Mouse (Mus musculus) limb, embryonic 13.5 days (tissue): Measurements from ENCODE around the gene Gm1043. TPM values are rescaled to one million over a fixed set of nuclear protein-coding genes. Genes with fewer than 3 reads are reported as not detected.

Experiments
- ATAC-seq: fragments of 200-750 bp; cut with Nextera tagmentation; 2 replicates; pipeline ENCODE4 v1.8.0; 2017; ENCODE audit warnings: low read depth, moderate number of reproducible peaks, moderate TSS enrichment; ENCODE audit not compliant: low FRiP score
- H3K27ac ChIP-seq: fragments of 300-500 bp; sonication (generic); 2 replicates; pipeline ENCODE4 v1.5.1; 2015; ENCODE audit warnings: inconsistent platforms, mild to moderate bottlenecking, moderate library complexity
- H3K27me3 ChIP-seq: fragments of 300-500 bp; sonication (generic); 2 replicates; pipeline ENCODE4 v1.6.1; 2015; ENCODE audit warnings: mild to moderate bottlenecking, inconsistent platforms
- H3K36me3 ChIP-seq: fragments of 300-500 bp; sonication (generic); 2 replicates; pipeline ENCODE4 v1.6.1; 2015; ENCODE audit warnings: inconsistent platforms, mild to moderate bottlenecking, moderate library complexity
- H3K4me1 ChIP-seq: fragments of 300-500 bp; sonication (generic); 2 replicates; pipeline ENCODE4 v1.6.1; 2015; ENCODE audit warnings: inconsistent platforms
- H3K4me2 ChIP-seq: fragments of 300-500 bp; sonication (generic); replicated peaks from 2 replicates; pipeline ENCODE4 v1.6.1; 2015; ENCODE audit warnings: inconsistent platforms, mild to moderate bottlenecking, moderate library complexity
- H3K4me3 ChIP-seq: fragments of 300-500 bp; sonication (generic); 2 replicates; pipeline ENCODE4 v1.5.1; 2015; ENCODE audit warnings: moderate library complexity, mild to moderate bottlenecking, inconsistent platforms
- H3K9ac ChIP-seq: fragments of 300-500 bp; sonication (generic); 2 replicates; pipeline ENCODE4 v1.6.1; 2015; ENCODE audit warnings: mild to moderate bottlenecking, inconsistent platforms
- H3K9me3 ChIP-seq: fragments of 300-500 bp; sonication (generic); 2 replicates; pipeline ENCODE4 v1.6.1; 2016; ENCODE audit warnings: inconsistent platforms
- WGBS: fragments of 180-500 bp; shearing (Covaris S2); methylation state at CpG from one replicate; pipeline ENCODE4 v1.1.7; 2015; 5-methylcytosine and 5-hydroxymethylcytosine counted together
- polyA plus RNA-seq: library from polyadenylated mRNA; unstranded; fragments of >200 nt; fragmentation: Nextera tagmentation; extraction: Ambion mirVana; gene quantifications from 2 replicates; pipeline ENCODE4 v1.2.1, GENCODE M21; 2015

The Gm1043 gene
- polyA plus RNA-seq, 1 experiment from 2014 or later, result 0.06 TPM

DNA sequence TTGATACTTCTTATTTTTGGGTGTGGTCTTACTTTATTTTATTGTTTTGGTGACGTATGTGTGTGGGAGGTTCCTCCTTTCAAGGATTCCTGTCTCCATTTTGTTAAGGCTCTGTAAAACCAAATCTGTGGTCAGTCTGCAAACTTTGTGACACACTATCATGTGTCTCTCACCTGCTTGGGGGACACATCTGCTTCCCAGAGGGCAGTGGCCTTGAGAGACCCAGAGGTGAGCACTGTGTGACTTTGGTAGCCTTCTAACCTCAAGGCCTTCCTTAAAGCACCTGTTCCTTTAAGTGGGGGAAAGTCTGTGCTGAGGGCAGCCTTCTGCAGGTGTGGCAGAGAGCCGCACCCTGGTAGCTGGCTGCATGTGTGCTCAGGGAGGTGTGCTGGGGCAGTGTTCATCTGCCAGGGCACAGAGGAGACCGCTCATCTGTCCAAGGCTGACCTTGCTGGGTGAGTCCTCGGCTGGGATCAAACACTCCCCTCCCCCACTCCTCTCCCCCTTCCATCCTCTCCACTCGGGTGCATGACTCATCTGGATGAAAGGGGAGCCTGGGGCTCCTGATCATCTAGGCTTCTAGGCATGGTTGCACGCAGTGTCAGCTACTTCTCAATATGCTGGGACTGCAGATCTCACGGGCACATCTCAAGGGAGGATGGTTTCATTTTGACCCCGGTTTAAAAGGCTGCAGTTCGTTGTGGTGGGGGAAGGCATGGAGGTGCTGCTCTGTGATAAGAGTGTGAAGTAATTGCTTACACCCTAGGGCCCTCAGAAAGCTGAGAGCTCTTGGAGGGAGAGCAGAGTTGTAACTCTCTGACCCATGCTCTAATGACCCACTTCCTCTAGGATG is 34.4 kb upstream of the Gm1043 start:
- H3K4me1 ChIP-seq, result no peaks in the 10 kb centered on the region
- H3K9me3 ChIP-seq, result no peaks in the 10 kb centered on the region
- no peaks in the 10 kb centered on the region for H3K36me3 ChIP-seq
- no peak overlapping the region for H3K9ac ChIP-seq
- H3K4me2 ChIP-seq, result no peak overlapping the region
- WGBS, result 25% methylated on average over 9 of the region's 9 CpGs
- no peak for ATAC-seq
- H3K27me3 ChIP-seq, result no peaks in the 10 kb centered on the region
- no peak overlapping the region for H3K27ac ChIP-seq
- no peak overlapping the region for H3K4me3 ChIP-seq

DNA sequence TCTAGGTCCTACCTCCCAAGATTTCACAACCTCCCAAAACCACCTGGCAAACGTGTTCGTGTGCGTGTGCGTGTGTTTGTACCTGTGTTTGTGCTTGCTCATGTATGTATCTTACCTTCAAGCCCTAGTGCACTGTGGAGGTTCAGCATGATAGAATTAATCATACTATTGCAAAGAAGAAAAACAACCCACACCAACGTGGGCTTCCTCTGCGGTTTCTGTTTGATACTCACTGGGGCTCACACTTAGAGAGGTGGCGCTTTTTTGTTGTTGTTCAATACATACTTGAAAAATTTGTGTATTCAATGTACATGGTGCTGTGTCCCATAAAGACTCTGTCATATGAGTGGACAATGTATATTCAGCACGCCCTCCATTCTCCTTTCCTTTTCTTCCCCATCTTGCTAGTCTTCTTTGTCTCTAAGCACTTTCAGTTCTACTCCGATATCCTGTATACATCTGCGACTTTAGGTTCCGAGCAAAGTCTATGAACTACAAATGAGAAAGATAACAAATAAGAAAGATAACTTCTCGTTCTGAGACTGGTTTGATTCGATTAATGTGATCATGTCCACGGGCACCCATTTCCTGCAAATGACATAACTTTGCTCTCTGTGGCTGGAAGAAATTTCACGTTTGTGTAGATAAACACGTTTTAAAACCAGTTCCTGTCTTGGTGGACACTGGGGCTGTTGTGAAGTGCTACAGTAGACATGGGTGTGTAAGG is 33.6 kb upstream of the Gm1043 start:
- ATAC-seq, result no peak

DNA sequence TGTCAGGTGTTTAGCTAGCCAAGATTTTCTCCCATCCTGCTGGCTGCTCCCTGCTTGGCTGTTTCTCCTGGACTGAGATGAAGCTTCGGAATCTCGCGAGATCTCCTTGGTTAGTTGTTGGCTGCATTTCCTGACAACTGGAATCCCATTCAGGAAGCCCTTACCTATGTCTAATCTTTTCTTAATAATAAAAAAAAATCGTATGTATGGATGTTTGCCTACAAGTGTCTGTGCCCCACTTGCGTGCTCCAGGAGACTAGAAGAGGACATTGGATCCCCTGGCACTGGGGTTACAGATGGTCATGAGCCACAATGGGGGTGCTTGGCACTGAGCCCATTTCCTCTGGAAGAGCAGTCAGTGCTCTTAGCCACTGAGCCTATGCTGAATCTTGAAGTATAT is 32.3 kb upstream of the Gm1043 start:
- Histone ChIP-seq H3K9ac (no peak overlapping the region), H3K9me3 (no peaks in the 10 kb centered on the region), H3K4me3 (no peak overlapping the region), H3K27ac (no peak overlapping the region), H3K4me2 (no peak overlapping the region), H3K36me3 (no peaks in the 10 kb centered on the region), H3K27me3 (no peaks in the 10 kb centered on the region), H3K4me1 (no peaks in the 10 kb centered on the region)
- ATAC-seq, result no peak
- WGBS, result 81% methylated on average over 5 of the region's 5 CpGs

More for the DNA sequence above, 33.6 kb upstream of the Gm1043 start:
- 83% methylated on average over 16 of the region's 16 CpGs for WGBS
- no peaks in the 10 kb centered on the region for H3K36me3 ChIP-seq
- no peaks in the 10 kb centered on the region for H3K27me3 ChIP-seq
- H3K4me2 ChIP-seq, result no peak overlapping the region
- H3K9me3 ChIP-seq, result no peaks in the 10 kb centered on the region
- H3K9ac ChIP-seq, result no peak overlapping the region
- no peak overlapping the region for H3K4me3 ChIP-seq
- no peak overlapping the region for H3K27ac ChIP-seq
- H3K4me1 ChIP-seq, result no peaks in the 10 kb centered on the region

DNA sequence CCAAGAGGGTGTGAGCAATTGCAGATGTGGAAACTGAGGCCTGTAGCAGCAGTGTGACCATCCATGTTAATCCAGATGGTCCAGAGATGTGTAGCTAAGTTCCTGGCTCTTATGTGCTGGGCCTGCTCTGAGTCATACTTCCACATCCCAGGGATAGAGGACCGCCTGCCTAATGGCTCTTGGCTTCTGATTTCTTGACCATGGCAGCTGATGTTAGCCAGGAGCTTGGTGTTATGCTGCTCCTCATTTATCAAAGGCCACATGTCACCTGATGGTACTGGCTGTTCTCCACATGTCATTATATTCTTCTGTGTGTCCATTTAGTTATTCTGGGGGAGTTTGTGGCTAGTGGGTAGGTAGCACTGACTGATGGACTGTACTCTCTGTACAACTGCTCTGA is 29.4 kb upstream of the Gm1043 start:
- WGBS, result 85% methylated on average over 1 of the region's 1 CpGs
- H3K4me1 ChIP-seq, result no peaks in the 10 kb centered on the region
- H3K4me3 ChIP-seq, result no peak overlapping the region
- no peak overlapping the region for H3K27ac ChIP-seq
- H3K36me3 ChIP-seq, result no peaks in the 10 kb centered on the region
- H3K27me3 ChIP-seq, result no peaks in the 10 kb centered on the region
- no peak overlapping the region for H3K4me2 ChIP-seq
- H3K9me3 ChIP-seq, result no peaks in the 10 kb centered on the region
- ATAC-seq, result no peak
- no peak overlapping the region for H3K9ac ChIP-seq

DNA sequence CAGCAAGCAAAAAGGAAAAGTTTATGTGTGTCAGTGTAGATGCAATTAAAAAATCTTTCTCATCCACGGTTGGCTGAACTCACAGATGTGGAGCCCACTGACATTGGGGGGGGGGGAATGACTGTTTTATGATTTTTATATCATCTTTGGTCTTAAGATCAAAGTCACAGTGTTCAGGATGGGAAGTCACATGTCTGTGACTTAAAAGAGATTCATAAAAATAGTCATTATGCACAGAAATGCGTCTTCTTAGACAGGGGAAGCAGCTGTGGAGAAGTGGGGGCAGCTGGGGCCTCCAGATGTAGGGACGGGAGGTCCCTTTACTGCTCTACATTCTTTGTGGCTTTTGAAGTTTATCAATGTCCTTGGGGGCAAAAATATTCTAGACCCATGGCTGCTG is 28.7 kb upstream of the Gm1043 start:
- H3K9me3 ChIP-seq, result no peaks in the 10 kb centered on the region
- no peaks in the 10 kb centered on the region for H3K36me3 ChIP-seq
- H3K27me3 ChIP-seq, result no peaks in the 10 kb centered on the region
- H3K4me1 ChIP-seq, result no peaks in the 10 kb centered on the region
- 48% methylated on average over 3 of the region's 3 CpGs for WGBS
- H3K4me2 ChIP-seq, result no peak overlapping the region
- no peak overlapping the region for H3K9ac ChIP-seq
- no peak overlapping the region for H3K4me3 ChIP-seq
- no peak overlapping the region for H3K27ac ChIP-seq
- no peak for ATAC-seq

DNA sequence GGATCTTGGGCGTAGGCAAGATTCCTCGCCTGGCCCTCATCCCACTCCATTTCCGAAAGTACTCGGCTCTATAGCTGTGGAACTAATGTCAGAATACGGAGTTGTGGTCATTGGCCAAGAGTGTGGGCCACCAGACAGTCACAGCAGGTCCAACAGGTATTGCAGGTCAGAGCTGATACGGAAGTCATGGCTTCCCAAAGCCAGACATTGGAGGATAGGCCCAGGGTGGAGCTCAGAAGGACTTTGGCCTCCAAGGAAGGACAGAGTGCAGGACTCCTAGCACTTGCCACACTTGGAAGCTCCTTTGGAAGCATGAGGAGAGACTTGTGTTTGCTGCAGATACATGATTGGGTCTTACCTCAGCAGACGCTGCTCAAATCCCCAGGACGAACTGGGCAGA is 23.6 kb upstream of the Gm1043 start:
- H3K4me2 ChIP-seq, result no peak overlapping the region
- 87% methylated on average over 8 of the region's 8 CpGs for WGBS

DNA sequence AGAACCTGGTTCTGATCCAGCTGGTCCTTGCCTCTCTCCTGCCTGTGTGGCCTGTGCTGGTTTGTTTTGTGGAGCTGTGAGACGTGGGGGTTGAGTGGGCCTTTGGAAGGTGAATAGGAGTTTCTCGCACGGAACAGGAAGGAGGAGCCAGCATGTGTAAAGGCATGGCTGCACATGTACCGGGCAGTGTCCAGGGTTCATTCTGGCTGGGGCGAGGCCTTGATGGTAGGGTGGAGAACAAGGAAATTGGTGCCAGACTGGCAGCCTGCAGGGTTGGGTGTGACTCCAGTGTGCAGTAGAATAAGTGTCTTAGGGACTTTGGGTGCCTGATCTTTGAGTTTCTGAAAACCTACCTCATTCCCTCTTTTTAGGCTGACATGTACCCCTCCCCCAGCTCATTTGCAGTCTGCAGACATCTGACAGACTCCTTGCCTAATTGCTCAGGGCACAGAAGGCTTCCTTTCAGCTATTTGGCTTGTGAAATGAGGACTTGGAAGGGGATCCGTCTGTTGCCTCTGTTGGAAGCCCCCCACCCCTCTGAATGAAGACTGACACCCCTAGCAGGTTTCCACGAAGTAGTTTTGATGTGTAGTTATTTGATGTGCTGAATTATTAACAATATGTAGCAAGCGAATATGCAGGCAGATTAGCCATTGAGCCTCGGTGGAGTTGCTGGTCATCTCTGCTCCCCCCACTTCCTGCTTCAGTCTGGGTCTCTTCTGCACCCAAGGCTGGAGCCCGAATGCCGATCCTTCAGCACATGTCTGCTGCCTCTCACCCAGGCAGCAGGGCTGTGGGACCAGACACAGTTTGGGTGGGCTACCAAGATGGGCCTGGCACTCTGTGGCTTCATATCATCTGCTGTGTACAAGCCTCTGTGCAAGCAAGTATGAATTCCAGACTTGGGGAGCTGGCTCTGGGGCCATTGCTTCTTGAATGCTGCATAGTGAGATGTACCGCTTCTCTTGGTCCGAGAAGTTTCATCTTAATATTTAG is 20.4 kb upstream of the Gm1043 start:
- no peak for ATAC-seq
- no peak overlapping the region for H3K9ac ChIP-seq
- no peak overlapping the region for H3K4me2 ChIP-seq
- no peak overlapping the region for H3K4me3 ChIP-seq
- no peaks in the 10 kb centered on the region for H3K9me3 ChIP-seq
- no peaks in the 10 kb centered on the region for H3K4me1 ChIP-seq
- H3K27me3 ChIP-seq, result no peaks in the 10 kb centered on the region
- 65% methylated on average over 13 of the region's 13 CpGs for WGBS
- no peak overlapping the region for H3K27ac ChIP-seq
- H3K36me3 ChIP-seq, result no peaks in the 10 kb centered on the region

More for the DNA sequence above, 23.6 kb upstream of the Gm1043 start:
- no peaks in the 10 kb centered on the region for H3K36me3 ChIP-seq
- no peak overlapping the region for H3K9ac ChIP-seq
- ATAC-seq, result no peak
- no peaks in the 10 kb centered on the region for H3K9me3 ChIP-seq
- no peaks in the 10 kb centered on the region for H3K4me1 ChIP-seq
- H3K27me3 ChIP-seq, result no peaks in the 10 kb centered on the region
- no peak overlapping the region for H3K27ac ChIP-seq
- no peak overlapping the region for H3K4me3 ChIP-seq

DNA sequence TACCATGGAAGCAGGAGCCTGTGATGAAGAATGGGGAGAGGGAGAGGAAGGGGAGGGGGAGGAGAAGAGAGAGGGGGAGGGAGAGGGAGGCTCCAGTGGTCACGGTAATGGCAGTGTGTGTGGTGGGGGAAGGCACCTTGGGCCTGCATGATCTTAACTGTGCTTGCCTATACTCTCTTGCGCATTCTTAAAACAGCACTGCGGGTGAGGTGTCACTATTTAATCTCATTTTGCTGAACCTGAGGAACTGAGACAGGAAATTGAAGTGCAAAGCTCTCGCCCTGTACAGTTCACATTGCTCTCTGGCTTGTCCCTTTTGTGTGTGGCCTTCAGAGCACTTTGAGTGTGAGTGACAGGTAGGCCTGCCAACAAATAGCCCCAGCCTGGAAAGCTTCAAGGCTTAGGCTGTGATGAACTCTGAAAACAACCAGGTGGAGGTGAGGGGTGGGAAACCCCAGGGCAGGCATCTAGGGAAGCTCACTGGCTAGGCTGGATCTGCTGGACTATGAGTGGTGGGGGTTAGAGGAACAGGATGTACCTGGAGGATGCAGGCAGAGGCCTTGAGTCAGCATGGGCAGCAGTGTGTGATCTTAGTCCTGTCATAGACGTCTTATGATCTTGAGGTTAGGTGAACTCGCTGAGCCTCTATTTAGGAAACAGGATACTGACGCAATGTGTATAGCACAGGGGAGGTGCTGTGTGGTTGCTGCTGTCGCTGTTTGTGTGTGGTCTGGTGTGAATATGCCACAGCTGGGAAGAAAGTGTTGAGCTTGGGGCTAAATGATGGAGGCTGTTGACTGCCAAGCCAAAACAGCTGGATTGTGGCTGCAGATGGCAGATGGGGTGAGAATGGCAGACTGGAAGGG is 18.2 kb upstream of the Gm1043 start:
- Histone ChIP-seq H3K4me3 (no peak overlapping the region), H3K4me1 (no peaks in the 10 kb centered on the region), H3K9ac (no peak overlapping the region), H3K36me3 (no peaks in the 10 kb centered on the region), H3K9me3 (no peaks in the 10 kb centered on the region), H3K27me3 (no peaks in the 10 kb centered on the region), H3K4me2 (no peak overlapping the region), H3K27ac (no peak overlapping the region)
- 62% methylated on average over 8 of the region's 8 CpGs for WGBS
- ATAC-seq, result no peak

DNA sequence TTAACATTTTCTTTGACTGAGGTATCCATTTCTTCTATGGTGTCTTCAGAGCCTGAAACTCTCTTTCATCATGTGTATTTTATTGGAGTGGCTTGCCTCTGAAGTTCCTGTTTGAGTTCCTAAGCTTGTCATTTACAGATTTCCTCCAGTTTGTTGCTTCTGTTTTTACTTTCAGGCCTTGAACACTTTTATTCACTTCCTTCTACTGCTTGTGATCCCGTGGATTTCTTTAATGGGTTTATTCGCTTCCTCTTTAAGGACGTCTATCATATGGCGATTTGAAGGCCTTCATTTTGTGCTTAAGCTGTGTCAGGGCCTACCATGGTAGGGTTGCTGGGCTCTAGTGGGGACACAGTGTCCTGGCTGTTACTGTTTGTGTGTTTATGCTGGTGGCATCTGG is 11.5 kb upstream of the Gm1043 start:
- H3K4me1 ChIP-seq, result no peaks in the 10 kb centered on the region
- no peaks in the 10 kb centered on the region for H3K36me3 ChIP-seq
- H3K27ac ChIP-seq, result no peak overlapping the region
- H3K9me3 ChIP-seq, result no peaks in the 10 kb centered on the region
- no peak for ATAC-seq
- 74% methylated on average over 4 of the region's 4 CpGs for WGBS
- H3K4me2 ChIP-seq, result no peak overlapping the region
- peaks cover 21% of the 10 kb centered on the region for H3K27me3 ChIP-seq
- no peak overlapping the region for H3K4me3 ChIP-seq
- H3K9ac ChIP-seq, result no peak overlapping the region

DNA sequence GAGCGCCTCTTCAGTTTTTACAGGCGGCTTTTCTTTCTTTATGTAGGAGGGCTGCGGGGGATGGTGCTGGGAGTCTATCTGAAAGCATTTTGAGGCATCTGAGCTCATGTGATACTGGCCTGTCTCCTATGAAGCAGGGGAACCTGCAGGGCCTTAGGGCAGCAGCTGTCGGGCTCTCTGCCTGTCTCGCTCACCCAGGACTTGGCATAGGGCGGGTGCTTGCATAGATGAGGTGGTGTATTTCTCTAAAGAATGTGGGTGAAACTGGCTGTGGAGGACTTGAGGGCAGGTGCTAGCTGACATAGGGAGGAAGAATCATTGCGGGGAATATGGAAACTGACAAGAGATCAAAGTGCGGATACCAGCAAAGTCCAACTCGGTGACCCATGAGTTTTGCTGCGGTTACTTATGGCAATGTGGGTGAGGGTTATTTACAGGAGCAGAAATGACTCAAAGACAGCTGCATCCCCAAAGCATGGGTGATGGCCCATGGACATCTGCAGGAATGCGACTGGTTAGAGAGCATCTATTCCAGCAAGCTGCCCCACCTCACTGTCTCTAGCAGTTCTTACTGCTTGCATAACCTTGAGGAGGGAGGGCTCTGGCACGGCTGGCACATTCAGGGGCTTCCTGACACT is 8.4 kb upstream of the Gm1043 start:
- Histone ChIP-seq H3K27me3 (peaks cover 21% of the 10 kb centered on the region), H3K4me3 (no peak overlapping the region), H3K27ac (no peak overlapping the region), H3K36me3 (no peaks in the 10 kb centered on the region), H3K4me1 (no peaks in the 10 kb centered on the region), H3K9me3 (no peaks in the 10 kb centered on the region), H3K9ac (no peak overlapping the region), H3K4me2 (no peak overlapping the region)
- no peak for ATAC-seq
- 56% methylated on average over 12 of the region's 12 CpGs for WGBS

DNA sequence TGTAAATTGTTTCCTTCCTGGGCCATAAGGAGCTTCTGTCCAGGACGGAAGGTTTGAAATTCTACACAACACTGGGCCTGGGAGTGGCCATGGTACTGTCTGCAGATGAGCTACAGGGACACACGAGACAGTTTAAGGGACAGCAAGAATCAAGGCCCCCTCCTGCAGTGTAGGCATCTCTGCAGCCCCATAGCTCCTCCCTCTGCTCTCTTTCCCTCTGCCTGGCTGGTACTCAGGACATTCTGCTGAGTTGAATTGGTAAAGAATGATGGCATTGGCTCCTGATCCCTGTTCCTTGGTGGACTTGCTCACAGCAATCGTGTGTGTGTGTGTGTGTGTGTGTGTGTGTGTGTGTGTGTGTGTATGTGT is 7.9 kb upstream of the Gm1043 start:
- Histone ChIP-seq H3K4me1 (no peaks in the 10 kb centered on the region), H3K27ac (no peak overlapping the region), H3K9ac (no peak overlapping the region), H3K9me3 (no peaks in the 10 kb centered on the region), H3K4me3 (no peak overlapping the region), H3K36me3 (no peaks in the 10 kb centered on the region), H3K4me2 (no peak overlapping the region), H3K27me3 (peaks cover 21% of the 10 kb centered on the region)
- 27% methylated on average over 3 of the region's 3 CpGs for WGBS
- no peak for ATAC-seq
